Mouse (Mus musculus) liver, embryonic 14.5 days (tissue): ENCODE results near the gene Rho.

Experiments used
- CTCF ChIP-seq: IDR thresholded peaks from 2 replicates; pipeline ENCODE4 v1.5.1; 2016; ENCODE audit warnings: antibody characterized with exemption, low read depth, control low read depth
- EP300 ChIP-seq: IDR thresholded peaks from 2 replicates; pipeline ENCODE4 v1.6.1; 2016; ENCODE audit warnings: antibody characterized with exemption, low read depth

DNA sequence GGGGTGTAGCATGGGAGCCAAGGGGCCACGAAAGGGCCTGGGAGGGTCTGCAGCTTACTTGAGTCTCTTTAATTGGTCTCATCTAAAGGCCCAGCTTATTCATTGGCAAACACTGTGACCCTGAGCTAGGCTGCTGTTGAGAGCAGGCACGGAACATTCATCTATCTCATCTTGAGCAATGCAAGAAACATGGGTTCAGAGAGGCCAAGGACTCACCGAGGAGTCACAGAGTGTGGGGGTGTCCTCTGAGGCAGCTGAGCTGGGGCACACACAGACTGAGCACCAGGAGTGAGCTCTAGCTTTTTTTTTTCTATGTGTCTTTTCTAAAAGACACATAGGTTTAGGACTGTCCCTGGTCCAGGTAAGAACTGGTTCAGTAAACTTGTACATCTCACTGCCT is 843 bp downstream of the Rho start:
- TF ChIP-seq CTCF (no peak), EP300 (no peak)
